ENCODE assay signal across 11 mouse cellular contexts in the genomic region with DNA sequence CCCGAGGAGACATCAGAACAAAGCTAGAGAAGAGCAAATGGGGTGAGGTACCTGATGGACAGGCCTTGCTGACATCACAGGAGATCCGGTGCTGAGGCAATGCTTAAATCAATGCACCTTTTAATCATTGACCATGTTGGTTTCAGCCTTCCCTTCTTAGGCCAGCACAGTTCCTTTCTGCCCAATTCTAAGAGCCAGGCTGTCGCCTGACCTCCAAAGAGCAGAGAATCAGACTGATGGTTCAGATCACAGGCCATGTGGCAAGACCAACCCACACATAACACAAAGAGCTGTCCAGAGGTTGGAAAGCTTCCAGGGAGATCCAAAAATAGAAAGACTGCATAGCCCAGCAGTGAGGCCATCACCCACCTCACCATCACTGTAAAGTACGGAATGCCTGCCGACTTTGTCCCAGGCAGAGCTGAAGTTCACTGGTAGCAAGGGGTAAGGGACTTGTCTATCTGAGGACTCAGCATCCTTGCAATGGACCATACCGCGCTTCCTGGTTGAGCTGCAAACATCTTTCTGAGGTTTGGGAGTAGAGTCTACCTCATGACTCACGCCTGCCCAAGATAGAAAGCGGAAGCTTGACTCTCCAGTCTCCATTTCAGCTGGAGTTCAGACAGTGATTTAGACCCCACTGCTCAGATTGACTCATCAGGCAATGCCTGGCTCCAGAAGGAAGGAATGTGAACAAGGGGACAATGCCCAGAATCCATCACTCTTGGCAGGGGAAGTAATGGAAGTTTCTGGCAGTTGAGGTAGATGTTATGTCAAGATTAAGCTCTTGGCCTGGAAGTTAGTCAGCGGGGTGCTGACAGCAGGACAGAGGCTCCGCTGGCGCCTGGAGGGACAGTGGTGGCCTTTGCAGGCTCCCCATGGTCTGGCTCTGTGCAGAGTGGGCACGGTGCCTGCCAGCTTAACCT.
DNase-seq lines count a peak whose midpoint lies in the region; ATAC-seq lines count a peak whose summit lies in the region.
"Had no signal": no experiment of that assay in that cellular context is flagged by ENCODE, and none has a peak within 500 bp of the region (broad histone marks: within the 10 kb centered on the region; RNA-seq: fewer than 3 reads in every experiment).

No protein-coding gene starts in this region.

- H3K4me3 ChIP-seq in heart, embryonic 12.5 days, result no peak overlapping the region
- no peak overlapping the region for H3K4me3 ChIP-seq in forebrain, embryonic 10.5 days
- H3K4me3 ChIP-seq: embryonic facial prominence, embryonic 15.5 days; midbrain, embryonic 12.5 days had no signal

- no peaks in the 10 kb centered on the region for H3K9me3 ChIP-seq in heart, embryonic 12.5 days (replicated peaks)
- no peaks in the 10 kb centered on the region for H3K9me3 ChIP-seq in forebrain, embryonic 10.5 days
- H3K9me3 ChIP-seq: embryonic facial prominence, embryonic 15.5 days; midbrain, embryonic 12.5 days had no signal

- ATAC-seq in cerebellum, adult (ENCODE audit: insufficient number of reproducible peaks, low FRiP score, low TSS enrichment), result no peak
- ATAC-seq in heart, embryonic 12.5 days (ENCODE audit: insufficient number of reproducible peaks, low FRiP score), result peak; percentile 77
- ATAC-seq: inflammation-experienced regulatory T-cells, adult 6 months had no signal

- H3K4me1 ChIP-seq in heart, embryonic 12.5 days (replicated peaks), result peaks cover 44% of the 10 kb centered on the region
- H3K4me1 ChIP-seq in forebrain, embryonic 10.5 days, result peaks cover 32% of the 10 kb centered on the region

- peak; percentile 27 for DNase-seq in cerebellum, adult 11-12 months
- DNase-seq in right cerebral cortex, adult 18-20 months, result peak; percentile 54
- DNase-seq in right cerebral cortex, postnatal 14 days, result no peak
- no peak for DNase-seq in forebrain, embryonic 10.5 days (ENCODE audit: extremely low spot score, low spot score)
- no peak for DNase-seq in testis, postnatal 10 days (ENCODE audit: low spot score)
- DNase-seq in thymus, postnatal 25 days, result no peak

- peaks cover 8% of the 10 kb centered on the region; the same call in 1 of the 2 replicates for H3K27me3 ChIP-seq in heart, embryonic 12.5 days (replicated peaks)
- H3K27me3 ChIP-seq in forebrain, embryonic 10.5 days (ENCODE audit: poor library complexity, severe bottlenecking), result peaks cover 7% of the 10 kb centered on the region; the same call in 1 of the 2 replicates

- H3K9ac ChIP-seq in heart, embryonic 12.5 days, result no peak overlapping the region
- H3K9ac ChIP-seq: embryonic facial prominence, embryonic 15.5 days; midbrain, embryonic 12.5 days had no signal

- peak overlapping the region; percentile 86 for H3K27ac ChIP-seq in heart, embryonic 12.5 days (ENCODE audit: poor library complexity, severe bottlenecking)
- no peak overlapping the region for H3K27ac ChIP-seq in forebrain, embryonic 10.5 days
- H3K27ac ChIP-seq: embryonic facial prominence, embryonic 15.5 days; midbrain, embryonic 12.5 days had no signal

- H3K36me3 ChIP-seq in heart, embryonic 12.5 days, result no peaks in the 10 kb centered on the region
- H3K36me3 ChIP-seq in forebrain, embryonic 10.5 days (replicated peaks), result no peaks in the 10 kb centered on the region
- H3K36me3 ChIP-seq: embryonic facial prominence, embryonic 15.5 days; midbrain, embryonic 12.5 days had no signal

- WGBS in heart, embryonic 12.5 days, result 39% methylated on average over 13 of the region's 13 CpGs
- WGBS in forebrain, embryonic 10.5 days, result 82% methylated on average over 13 of the region's 13 CpGs

- peak overlapping the region; percentile 23; the same call in 1 of the 2 replicates for H3K4me2 ChIP-seq in heart, embryonic 12.5 days
- H3K4me2 ChIP-seq: embryonic facial prominence, embryonic 15.5 days; midbrain, embryonic 12.5 days had no signal

Comparison
In these comparisons a context has a peak if more than half of its experiments do, and no peak if none do; other contexts are left out.
1. DNase-seq: peak in cerebellum, adult 11-12 months (single experiment) and right cerebral cortex, adult 18-20 months (single experiment); none in right cerebral cortex, postnatal 14 days (single experiment), forebrain, embryonic 10.5 days (single experiment), testis, postnatal 10 days (single experiment) and thymus, postnatal 25 days (single experiment).